Mouse (Mus musculus): ENCODE measurements at regions not wholly inside any gene's neighbourhood (a gene's known extent, or its start where the extent isn't known, plus 50 kb on each side); places are given as distances from the start of the nearest gene placed in this dataset.

- no peak overlapping the region for H3K27ac ChIP-seq (ENCODE audit: insufficient read depth, low read depth, low read length)
- TF ChIP-seq CTCF (IDR thresholded peaks at IDR 0.05; ENCODE audit: low read depth, low read length) (no peak), POLR2A (IDR thresholded peaks at IDR 0.05; ENCODE audit: borderline replicate concordance, low read depth, low read length) (no peak)
- no peak overlapping the region for H3K4me3 ChIP-seq (ENCODE audit: insufficient read depth, low read length)
- H3K4me1 ChIP-seq (ENCODE audit: control insufficient read depth, insufficient read depth, low read length): peaks cover 24% of the 10 kb centered on the region
Observed at GRCm38 (mm10) chr12:15707570-15708095, 109.1 kb downstream of the Trib2 start.

DNA sequence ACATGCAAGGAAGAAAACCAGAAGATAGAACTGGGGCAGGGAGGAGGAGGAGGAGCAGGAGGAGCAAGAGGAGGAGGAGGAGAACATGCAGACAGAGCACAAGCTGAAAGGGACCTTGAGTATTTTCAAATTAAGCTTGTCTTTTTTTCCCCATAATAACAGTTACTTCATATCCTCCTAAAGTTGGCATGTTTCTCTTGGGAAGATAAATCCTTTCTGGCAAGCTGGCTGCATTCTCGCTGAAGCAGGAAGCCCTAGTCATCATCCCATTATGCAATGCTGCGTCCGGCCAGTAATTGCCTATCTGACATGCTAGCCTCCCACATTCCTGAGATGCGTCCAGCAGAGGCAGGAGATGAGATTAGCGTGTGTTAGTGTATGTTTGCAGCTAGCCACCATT is 112.3 kb downstream of the Trib2 start:
- Histone ChIP-seq H3K4me3 (ENCODE audit: insufficient read depth, low read length) (no peak overlapping the region), H3K4me1 (ENCODE audit: control insufficient read depth, insufficient read depth, low read length) (peaks cover 28% of the 10 kb centered on the region), H3K27ac (ENCODE audit: insufficient read depth, low read depth, low read length) (no peak overlapping the region)
- no peak for TF ChIP-seq POLR2A (IDR thresholded peaks at IDR 0.05; ENCODE audit: borderline replicate concordance, low read depth, low read length)

DNA sequence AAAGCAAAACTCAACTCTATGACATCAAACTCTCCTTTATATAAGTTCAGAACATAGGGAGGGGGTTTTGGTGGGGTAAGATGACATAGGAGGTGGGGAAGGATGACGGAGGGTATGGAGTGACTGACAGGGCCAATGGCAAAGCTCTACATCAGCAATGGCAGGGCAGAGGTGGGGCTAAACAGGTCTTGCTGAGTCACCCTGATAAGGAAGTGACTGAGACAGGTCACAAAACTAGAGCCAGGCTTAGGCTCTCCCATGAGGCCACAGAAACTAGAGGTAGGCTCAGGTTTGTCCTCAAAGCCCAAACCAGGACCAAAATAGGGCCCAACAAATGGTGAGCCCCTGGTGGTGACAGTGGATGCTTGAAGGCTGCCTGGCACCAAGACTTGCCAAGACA is 114.6 kb downstream of the Trib2 start:
- Histone ChIP-seq H3K4me3 (ENCODE audit: insufficient read depth, low read length) (no peak overlapping the region), H3K27ac (ENCODE audit: insufficient read depth, low read depth, low read length) (no peak overlapping the region), H3K4me1 (ENCODE audit: control insufficient read depth, insufficient read depth, low read length) (peaks cover 36% of the 10 kb centered on the region)
- no peak for TF ChIP-seq POLR2A (IDR thresholded peaks at IDR 0.05; ENCODE audit: borderline replicate concordance, low read depth, low read length)
- no peak for TF ChIP-seq CTCF (IDR thresholded peaks at IDR 0.05; ENCODE audit: low read depth, low read length)

DNA sequence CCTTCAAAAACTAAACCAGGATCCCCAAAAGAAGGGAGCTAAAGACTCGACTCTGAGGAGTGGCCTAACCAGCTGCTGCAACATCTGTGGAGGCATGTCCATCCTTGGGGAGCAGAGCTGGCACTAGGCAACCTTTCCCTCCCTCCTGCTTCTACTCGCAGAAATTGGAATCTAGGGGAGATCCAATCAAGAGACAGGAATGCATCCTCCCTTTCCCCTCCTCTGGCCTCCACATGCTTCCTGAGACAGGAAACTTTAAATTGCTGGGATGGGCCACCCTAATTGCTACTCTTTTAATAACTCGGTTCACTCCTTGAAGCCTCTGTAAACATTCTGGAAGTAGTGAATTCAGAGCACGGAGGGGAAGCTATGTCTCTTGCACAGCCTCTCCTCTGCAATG is 117.9 kb downstream of the Trib2 start:
- Histone ChIP-seq H3K4me1 (ENCODE audit: control insufficient read depth, insufficient read depth, low read length) (peaks cover 26% of the 10 kb centered on the region), H3K27ac (ENCODE audit: insufficient read depth, low read depth, low read length) (no peak overlapping the region), H3K4me3 (ENCODE audit: insufficient read depth, low read length) (no peak overlapping the region)
- TF ChIP-seq POLR2A (IDR thresholded peaks at IDR 0.05; ENCODE audit: borderline replicate concordance, low read depth, low read length) (no peak), CTCF (IDR thresholded peaks at IDR 0.05; ENCODE audit: low read depth, low read length) (no peak)

- Histone ChIP-seq H3K27ac (ENCODE audit: insufficient read depth, low read depth, low read length) (no peak overlapping the region), H3K4me1 (ENCODE audit: control insufficient read depth, insufficient read depth, low read length) (peaks cover 25% of the 10 kb centered on the region), H3K4me3 (ENCODE audit: insufficient read depth, low read length) (no peak overlapping the region)
- TF ChIP-seq POLR2A (IDR thresholded peaks at IDR 0.05; ENCODE audit: borderline replicate concordance, low read depth, low read length) (no peak), CTCF (IDR thresholded peaks at IDR 0.05; ENCODE audit: low read depth, low read length) (no peak)
Observed at GRCm38 (mm10) chr12:15698042-15698771, 118.5 kb downstream of the Trib2 start.

DNA sequence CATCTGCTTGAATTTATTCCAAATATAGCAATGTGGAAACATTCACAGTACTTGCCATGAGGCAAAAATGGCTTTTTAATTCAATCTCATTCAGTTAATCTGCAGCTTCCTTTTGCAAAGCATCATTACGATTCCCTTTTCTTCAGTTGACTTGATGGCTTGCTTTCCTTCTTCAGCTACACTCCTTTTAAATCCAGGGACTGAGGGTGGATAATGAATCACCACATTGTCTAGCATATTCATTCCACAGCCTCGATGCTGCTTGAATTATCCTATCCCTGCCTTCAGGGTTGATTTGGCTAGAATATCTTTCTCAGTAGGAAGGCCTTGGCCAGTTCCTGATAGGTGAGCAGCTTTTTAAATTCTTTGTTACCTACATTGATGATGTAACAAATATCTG is 128.4 kb downstream of the Trib2 start:
- TF ChIP-seq CTCF (IDR thresholded peaks at IDR 0.05; ENCODE audit: low read depth, low read length): no peak
- TF ChIP-seq POLR2A (IDR thresholded peaks at IDR 0.05; ENCODE audit: borderline replicate concordance, low read depth, low read length): no peak
- Histone ChIP-seq H3K27ac (ENCODE audit: insufficient read depth, low read depth, low read length) (no peak overlapping the region), H3K4me3 (ENCODE audit: insufficient read depth, low read length) (no peak overlapping the region), H3K4me1 (ENCODE audit: control insufficient read depth, insufficient read depth, low read length) (no peaks in the 10 kb centered on the region)

- Histone ChIP-seq H3K4me3 (ENCODE audit: insufficient read depth, low read length) (no peak overlapping the region), H3K4me1 (ENCODE audit: control insufficient read depth, insufficient read depth, low read length) (no peaks in the 10 kb centered on the region), H3K27ac (ENCODE audit: insufficient read depth, low read depth, low read length) (no peak overlapping the region)
- TF ChIP-seq POLR2A (IDR thresholded peaks at IDR 0.05; ENCODE audit: borderline replicate concordance, low read depth, low read length) (no peak), CTCF (IDR thresholded peaks at IDR 0.05; ENCODE audit: low read depth, low read length) (no peak)
Observed at GRCm38 (mm10) chr12:15684311-15684710, 132.4 kb downstream of the Trib2 start.

- Histone ChIP-seq H3K27ac (ENCODE audit: insufficient read depth, low read depth, low read length) (no peak overlapping the region), H3K4me3 (ENCODE audit: insufficient read depth, low read length) (no peak overlapping the region), H3K4me1 (ENCODE audit: control insufficient read depth, insufficient read depth, low read length) (no peaks in the 10 kb centered on the region)
- TF ChIP-seq POLR2A (IDR thresholded peaks at IDR 0.05; ENCODE audit: borderline replicate concordance, low read depth, low read length): no peak
- no peak for TF ChIP-seq CTCF (IDR thresholded peaks at IDR 0.05; ENCODE audit: low read depth, low read length)
Observed at GRCm38 (mm10) chr12:15681678-15682355, 134.9 kb downstream of the Trib2 start.

DNA sequence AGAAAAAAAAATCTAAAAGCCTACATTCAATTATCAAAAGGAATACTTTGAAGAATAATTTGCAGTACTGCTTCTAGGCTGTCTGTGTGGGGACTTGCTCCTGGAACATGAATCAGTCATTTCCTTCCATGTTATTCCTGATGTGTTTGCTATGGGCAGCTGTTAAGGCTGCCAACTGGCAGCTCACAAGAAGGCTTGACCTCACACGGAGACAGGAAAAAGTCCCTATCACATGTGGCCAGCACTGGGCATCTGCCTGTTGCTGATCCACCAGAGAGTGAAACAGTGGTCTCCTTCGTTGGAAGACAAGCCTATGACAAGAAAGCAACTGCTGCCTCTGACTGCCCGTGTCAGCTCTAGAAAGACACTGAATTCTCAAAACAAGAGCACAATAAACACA is 140.6 kb downstream of the Trib2 start:
- Histone ChIP-seq H3K4me1 (ENCODE audit: control insufficient read depth, insufficient read depth, low read length) (no peaks in the 10 kb centered on the region), H3K27ac (ENCODE audit: insufficient read depth, low read depth, low read length) (no peak overlapping the region), H3K4me3 (ENCODE audit: insufficient read depth, low read length) (no peak overlapping the region)
- TF ChIP-seq POLR2A (IDR thresholded peaks at IDR 0.05; ENCODE audit: borderline replicate concordance, low read depth, low read length) (no peak), CTCF (IDR thresholded peaks at IDR 0.05; ENCODE audit: low read depth, low read length) (no peak)

- Histone ChIP-seq H3K4me3 (ENCODE audit: insufficient read depth, low read length) (no peak overlapping the region), H3K4me1 (ENCODE audit: control insufficient read depth, insufficient read depth, low read length) (peaks cover 7% of the 10 kb centered on the region), H3K27ac (ENCODE audit: insufficient read depth, low read depth, low read length) (no peak overlapping the region)
- no peak for TF ChIP-seq CTCF (IDR thresholded peaks at IDR 0.05; ENCODE audit: low read depth, low read length)
- no peak for TF ChIP-seq POLR2A (IDR thresholded peaks at IDR 0.05; ENCODE audit: borderline replicate concordance, low read depth, low read length)
Observed at GRCm38 (mm10) chr12:15659755-15660154, 157.0 kb downstream of the Trib2 start.
